Mouse (Mus musculus) spleen, postnatal 10 days (tissue): ENCODE data around the gene Pde4d.

Experiments used
- DNase-seq, 2 experiments: peaks; one replicate each; pipeline ENCODE4 v3.0.0; 2021 to 2022; ENCODE audit warnings: low spot score in 2 of 2

Pde4d gene

DNA sequence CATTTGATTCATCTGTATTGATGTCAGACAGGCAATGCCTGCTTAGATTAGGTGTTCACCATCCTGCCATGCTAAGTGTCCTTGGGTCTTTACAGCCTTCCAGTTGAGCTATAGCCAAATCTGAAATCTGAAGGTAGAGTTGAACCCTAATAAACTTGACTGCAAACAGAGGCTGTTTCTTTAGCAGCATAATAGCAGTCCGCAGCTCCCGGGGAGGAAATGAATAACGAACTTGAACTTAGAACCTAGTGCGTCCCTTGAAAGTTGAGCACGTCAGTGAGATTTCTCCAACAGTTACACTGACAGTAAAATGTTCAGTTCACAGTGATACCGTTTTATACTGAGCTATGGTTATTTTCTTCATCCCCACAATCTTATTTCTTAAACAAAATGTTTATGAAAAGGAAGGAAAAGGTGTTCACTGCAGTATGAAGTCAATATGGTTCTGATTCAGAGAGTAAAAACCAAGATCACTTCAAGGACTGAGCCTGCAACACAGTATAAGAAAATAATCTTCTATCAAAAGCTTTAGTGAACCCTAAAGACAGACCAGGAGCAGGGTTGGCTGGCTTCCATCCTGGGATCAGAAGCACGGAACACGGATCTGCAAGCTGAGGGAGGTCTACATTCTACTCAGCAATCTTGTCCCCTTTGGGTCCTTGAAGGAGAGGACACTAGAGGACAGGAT, 1372.1 kb downstream of the Pde4d start:
- DNase-seq: no peak

GRCm38 (mm10) chr13:109822413-109823298, 1372.9 kb downstream of the Pde4d start:
- peak; percentile 82 to 93 for DNase-seq

GRCm38 (mm10) chr13:109823307-109824031, 1373.7 kb downstream of the Pde4d start:
- no peak for DNase-seq

DNA sequence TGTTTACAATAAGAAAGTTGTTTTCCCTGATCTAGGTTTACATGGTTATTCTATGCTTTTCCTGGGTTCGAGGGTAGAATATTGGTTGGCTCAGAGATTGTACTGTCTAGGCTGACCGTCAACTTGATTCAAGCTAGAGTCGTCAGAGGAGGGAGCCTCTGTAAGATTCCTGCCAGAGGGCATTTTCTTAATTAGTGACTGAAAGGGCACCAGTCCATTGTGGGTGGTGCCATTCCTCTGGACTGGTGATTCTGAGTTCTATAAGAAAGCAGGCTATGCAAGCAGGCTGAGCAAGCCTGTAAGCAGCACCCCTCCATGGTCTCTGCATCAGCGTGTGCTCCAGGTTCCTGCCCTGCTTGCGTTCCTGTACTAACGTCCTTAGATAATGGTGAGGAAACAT, 1376.1 kb downstream of the Pde4d start:
- DNase-seq: no peak

DNA sequence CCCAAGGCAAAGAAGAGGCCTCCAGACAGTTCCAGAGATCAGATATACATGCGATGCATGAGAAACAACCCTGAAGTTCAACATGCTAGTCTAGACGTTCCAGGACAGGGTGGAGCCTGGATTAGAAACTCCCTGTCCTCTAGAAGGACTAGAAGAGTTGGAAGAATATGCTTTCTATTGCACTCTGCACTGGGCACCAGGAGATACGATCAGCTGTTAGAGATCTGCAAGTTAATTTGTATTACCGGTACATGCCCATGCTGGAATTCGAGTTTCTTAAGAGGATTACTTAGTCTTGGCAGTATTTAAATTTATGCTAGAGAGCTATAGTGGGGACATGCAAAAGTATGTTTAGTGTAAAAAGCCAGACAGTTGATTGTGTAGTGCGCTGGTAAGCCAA, 1377.6 kb downstream of the Pde4d start:
- DNase-seq: no peak

GRCm38 (mm10) chr13:109827909-109828308, 1378.2 kb downstream of the Pde4d start:
- DNase-seq: no peak

DNA sequence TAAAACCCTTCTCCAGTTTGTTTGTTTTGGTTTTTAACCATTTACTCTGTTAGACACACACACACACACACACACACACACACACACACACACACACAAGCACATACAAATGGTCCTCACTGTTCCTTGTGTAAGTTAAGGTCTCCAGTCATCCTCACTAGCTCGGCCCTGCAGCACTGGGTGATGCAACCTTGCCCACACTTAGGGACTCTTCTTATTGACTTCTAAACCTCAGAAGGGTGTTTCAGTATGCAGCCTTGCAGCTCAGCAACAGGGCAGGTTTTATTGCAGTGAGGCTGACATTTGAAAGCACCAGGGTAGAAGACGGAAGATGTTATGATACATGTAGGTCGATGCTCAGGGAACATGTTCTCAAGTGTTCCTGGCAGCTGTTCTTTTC, 1379.7 kb downstream of the Pde4d start:
- no peak for DNase-seq

DNA sequence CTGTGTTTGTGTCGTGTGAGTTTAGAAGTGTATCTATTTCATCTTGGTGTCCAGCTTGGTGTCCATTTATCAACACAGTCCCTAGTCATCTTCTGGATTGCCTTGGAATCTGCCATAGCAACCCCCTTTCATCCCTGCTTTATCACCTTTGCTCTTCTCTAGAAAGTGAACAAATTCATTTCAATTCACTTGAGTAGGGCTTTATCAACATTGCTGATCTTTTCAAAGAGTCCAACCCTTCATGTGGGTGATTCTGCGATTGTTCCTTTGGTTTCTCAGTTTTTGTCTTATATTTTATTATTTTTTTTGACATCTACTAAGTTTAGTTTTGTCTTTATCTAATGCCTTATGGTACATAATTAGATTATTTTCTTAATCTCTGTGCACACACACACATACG, 1385.2 kb downstream of the Pde4d start:
- DNase-seq: no peak

GRCm38 (mm10) chr13:109837453-109837852, 1387.7 kb downstream of the Pde4d start:
- DNase-seq: no peak

GRCm38 (mm10) chr13:109837921-109838320, 1388.2 kb downstream of the Pde4d start:
- DNase-seq: no peak

GRCm38 (mm10) chr13:109840251-109840650, 1390.5 kb downstream of the Pde4d start:
- DNase-seq: no peak

DNA sequence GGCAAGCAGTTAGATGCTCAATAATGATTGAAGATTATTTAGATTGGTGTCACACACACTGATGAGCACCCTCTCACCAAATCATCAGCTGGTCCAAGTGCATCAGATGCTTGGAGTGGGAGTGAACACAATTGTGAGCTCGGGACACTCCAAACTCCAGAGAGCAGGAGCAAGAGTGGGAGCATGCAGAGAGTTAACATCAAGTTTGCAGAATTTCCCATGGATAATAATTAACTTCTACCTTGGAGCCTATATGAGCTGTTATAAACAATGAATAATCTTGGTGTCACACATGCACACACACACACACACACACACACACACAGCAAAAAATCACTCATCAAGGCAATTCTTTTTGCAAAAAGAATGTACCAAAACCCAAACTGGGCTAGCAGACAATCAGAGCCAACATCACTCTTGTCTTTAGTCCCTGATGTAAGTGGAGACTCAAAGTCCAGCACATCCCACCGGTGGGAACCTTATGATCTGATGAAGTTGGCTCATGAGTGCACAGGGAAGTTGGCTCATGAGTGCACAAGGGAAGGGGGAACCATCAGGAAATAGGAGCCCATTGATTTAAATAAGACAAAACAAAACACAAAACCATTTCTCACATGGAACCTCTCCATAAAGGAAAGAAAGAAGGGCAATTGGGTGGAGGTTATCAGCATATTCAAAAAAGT, 1391.5 kb downstream of the Pde4d start:
- no peak for DNase-seq

DNA sequence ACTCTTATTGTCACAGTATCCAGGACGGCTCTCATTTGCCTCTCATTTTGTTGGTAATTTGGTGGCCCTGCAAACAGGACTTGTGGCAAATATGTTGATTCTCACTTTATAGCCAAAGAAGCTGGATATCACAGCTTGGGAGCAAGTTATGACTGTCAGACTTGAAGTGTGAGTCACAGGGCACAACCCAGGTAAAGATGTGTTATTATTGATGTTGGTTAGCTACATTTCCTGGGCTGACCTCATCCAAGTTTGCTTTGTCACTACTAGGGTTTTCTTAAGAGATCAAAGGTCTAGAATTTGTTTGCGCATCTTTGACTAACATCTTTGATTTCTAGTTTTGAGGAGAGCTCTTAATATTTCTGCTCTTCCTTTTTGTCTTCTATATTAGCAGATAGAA, 1393.2 kb downstream of the Pde4d start:
- DNase-seq: no peak

GRCm38 (mm10) chr13:109844828-109845227, 1395.1 kb downstream of the Pde4d start:
- DNase-seq: no peak

DNA sequence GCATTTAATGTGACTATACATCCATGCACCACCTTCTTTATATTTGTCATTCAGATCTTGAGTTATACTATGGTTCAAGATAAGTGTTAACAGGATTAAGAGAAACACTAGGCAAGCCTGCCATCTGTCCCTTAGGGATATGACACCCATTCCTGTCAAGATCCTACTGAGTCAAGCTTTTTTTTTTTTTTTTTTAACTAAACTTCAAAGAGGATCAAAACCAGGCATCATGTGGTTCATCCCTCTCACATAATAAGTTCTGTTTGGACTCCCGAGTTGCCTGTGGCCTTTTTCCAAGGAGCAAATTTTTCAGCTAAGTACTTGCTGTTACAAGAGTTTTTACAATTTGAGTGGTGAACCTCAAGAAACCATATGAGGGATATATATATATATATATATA, 1414.1 kb downstream of the Pde4d start:
- DNase-seq: no peak

DNA sequence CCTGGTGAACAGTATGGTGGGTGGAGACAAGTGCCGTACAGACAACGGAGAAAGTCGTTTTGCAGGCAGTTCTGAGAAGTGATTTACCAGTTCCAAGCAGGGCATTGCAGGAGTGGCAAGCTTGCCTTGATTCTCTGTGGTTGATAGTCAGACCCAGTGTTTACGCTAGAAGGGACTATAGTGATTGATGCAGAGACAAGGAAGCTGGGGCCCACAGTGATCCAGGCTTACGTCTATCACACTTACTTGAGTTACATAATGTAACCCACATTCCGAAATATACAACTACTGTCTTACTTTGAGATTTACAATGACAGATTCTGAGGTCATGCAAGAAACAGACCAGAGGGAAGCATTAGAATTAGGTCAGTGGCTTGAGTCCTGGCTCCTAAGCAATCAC, 1414.6 kb downstream of the Pde4d start:
- no peak for DNase-seq

- DNase-seq: no peak
Measured at GRCm38 (mm10) chr13:109880392-109880791, 1430.6 kb downstream of the Pde4d start.

GRCm38 (mm10) chr13:109881161-109881857, 1431.6 kb downstream of the Pde4d start:
- no peak for DNase-seq

DNA sequence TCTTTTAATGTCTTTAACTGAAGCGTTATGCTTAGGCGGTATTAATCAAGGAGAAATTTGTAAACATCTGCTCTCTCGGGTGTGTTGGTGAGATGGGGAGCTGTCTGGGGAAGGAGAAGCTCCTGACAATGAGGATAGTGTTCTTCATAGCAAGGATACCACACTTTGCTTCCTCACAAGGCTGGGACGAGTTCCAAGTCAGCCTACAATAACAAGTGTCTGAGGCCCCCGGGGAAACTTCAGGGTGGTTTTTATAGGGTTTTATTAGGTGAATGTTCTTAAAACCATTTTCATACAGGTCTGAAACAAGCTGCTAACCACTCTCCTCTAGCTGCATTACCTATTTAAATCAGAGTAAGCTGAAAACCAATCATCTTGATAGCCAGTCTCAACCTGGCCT, 1433.9 kb downstream of the Pde4d start:
- DNase-seq: no peak

DNA sequence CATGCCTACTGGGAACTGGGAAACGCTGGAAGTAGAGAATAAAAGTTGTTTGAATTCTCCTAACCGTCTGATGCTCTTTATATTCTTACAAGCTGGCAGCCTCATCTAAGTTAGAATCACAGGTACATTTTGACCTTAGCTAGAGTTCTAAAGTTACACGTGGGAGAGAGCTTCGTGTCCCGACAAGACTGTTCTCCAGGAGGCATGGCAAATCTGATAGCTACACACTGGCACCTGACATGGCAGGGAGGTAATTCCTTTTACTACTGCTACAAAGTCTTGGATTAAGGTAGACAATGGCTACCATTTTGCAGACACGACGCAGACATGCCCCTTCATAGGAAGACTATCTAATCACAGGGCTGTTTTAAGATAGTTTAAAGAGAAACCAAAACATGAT, 1435.1 kb downstream of the Pde4d start:
- no peak for DNase-seq

DNA sequence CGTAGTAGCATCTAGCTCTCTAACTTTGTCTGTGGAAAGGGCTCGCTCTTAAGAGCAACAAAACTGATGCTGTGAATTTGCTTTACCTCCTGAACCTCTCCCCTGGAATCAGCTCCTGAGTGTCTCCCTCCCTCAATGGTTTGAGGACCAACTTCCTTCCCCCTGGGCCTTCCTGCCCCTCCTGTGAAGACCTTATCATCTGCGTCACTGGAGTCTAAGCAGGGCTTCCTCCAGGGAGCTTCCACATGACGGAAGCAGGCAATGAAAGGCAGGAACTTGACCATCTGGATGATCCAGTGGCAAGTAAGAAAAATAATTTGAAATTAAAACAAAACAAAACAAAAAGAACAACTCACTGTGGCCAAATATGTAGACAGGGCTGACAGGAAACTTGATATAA, 1438.5 kb downstream of the Pde4d start:
- no peak for DNase-seq
